Mouse (Mus musculus) E14TG2a.4 (cell line): ENCODE data around the gene Hsdl2.
A peak's percentile ranks its signal among the peaks of the same experiment; 100 is the strongest.

Experiments
- CTCF ChIP-seq: conservative IDR thresholded peaks from 2 replicates; pipeline ENCODE4 v1.5.1; 2014; ENCODE audit warnings: low read length
- NANOG ChIP-seq: IDR thresholded peaks from 2 replicates; pipeline ENCODE4 v1.6.1; 2014; ENCODE audit warnings: borderline replicate concordance, low read length, mixed read lengths
- POU5F1 ChIP-seq: IDR thresholded peaks from 2 replicates; pipeline ENCODE4 v1.6.1; 2014; ENCODE audit warnings: low read length, borderline replicate concordance

DNA sequence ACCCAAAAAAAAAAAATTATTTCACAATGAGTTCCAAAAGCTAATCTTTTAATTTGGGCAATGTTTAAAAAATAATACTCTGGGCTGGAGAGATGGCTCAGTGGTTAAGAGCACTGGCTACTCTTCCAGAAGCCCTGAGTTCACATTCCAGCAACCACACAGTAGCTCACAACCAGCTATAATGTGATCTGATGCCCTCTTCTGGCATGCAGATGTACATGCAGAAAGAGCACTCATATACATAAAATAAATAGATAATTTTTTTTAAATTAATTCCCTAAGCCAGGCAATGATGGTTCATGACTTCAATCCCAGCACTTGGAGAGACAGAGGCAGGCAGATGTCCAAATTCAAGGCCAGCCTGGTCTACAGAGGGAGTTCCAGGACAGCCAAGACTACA lies 38.4 kb upstream of the Hsdl2 start:
- TF ChIP-seq CTCF (peak; percentile 9; the same call in 1 of the 2 replicates), NANOG (no peak), POU5F1 (no peak)
